20 mouse cellular contexts compared by ENCODE assay signal in the genomic region with DNA sequence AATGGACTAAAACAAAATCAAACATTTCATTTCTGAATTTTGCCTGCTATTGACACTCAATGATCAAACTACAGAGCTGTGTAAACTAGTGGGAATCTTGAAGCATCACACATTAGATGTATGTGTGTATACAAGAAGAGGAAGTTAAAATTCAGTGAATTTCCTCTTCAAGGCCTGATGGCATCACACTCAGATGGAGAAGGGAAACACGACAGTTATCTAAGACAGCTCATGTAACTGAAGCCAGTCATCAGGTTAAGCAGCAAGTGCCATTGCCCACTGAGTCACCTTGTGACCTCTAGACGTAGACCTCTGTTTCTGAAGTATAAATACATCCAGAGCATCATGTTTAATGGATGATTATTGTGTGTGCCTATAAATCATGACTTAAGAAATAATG. TPM values are rescaled to one million over a fixed set of nuclear protein-coding genes. Genes with fewer than 3 reads are reported as not detected.
DNase-seq lines count a peak whose midpoint lies in the region; ATAC-seq and TF ChIP-seq lines count a peak whose summit lies in the region.
"Had no signal": no experiment of that assay in that cellular context is flagged by ENCODE, and none has a peak within 500 bp of the region (broad histone marks: within the 10 kb centered on the region; RNA-seq: fewer than 3 reads in every experiment).

No protein-coding gene starts in this region.

- no peak overlapping the region for H3K27ac ChIP-seq in layer of hippocampus, adult 2 months
- H3K27ac ChIP-seq: embryonic facial prominence, embryonic 10.5 days; embryonic facial prominence, embryonic 12.5 days; forebrain, embryonic 13.5 days; forebrain, embryonic 15.5 days had no signal

- TF ChIP-seq CTCF in layer of hippocampus, adult 2 months (conservative IDR thresholded peaks at IDR 0.05), result no peak

- ATAC-seq in common myeloid progenitor, adult 5-6 weeks (replicated peaks; ENCODE audit: low read depth, poor library complexity, severe bottlenecking), result 0 out of 2 replicates have a peak, but pooled peaks have one; percentile 29
- ATAC-seq in megakaryocyte progenitor cell, adult 5-6 weeks (replicated peaks; ENCODE audit: poor library complexity), result peak; percentile 64
- ATAC-seq: activated CD4-positive, CD25-positive, alpha-beta regulatory T cell, adult 4 months; forebrain, embryonic 13.5 days; forebrain, embryonic 15.5 days; forebrain, postnatal 0 days; Patski had no signal

- peak; percentile 70 for DNase-seq in 416B (ENCODE audit: low read depth)
- DNase-seq in lung, postnatal 10 days, result no peak
- no peak for DNase-seq in layer of hippocampus, adult 2 months (ENCODE audit: low spot score in 2 of 2)
- DNase-seq: adrenal gland, adult 8-10 months; adrenal gland, postnatal 14 days; adrenal gland, postnatal 36 days; cerebellum, adult 11-12 months; cerebellum, adult 2 months; cerebellum, adult 9-10 months; cerebellum, postnatal 10 days; cerebellum, postnatal 36 days; forebrain, postnatal 0 days had no signal

- no peak overlapping the region for H3K4me3 ChIP-seq in layer of hippocampus, adult 2 months
- H3K4me3 ChIP-seq: embryonic facial prominence, embryonic 10.5 days; embryonic facial prominence, embryonic 12.5 days; forebrain, embryonic 13.5 days; forebrain, embryonic 15.5 days had no signal

RNA-seq across cellular contexts. Expression of a gene that starts 24.5 kb away (rescaled TPM):
- total RNA-seq in common myeloid progenitor, adult 5-6 weeks (2017), result 5.1 and 7.1 TPM in 2 replicates
- total RNA-seq in megakaryocyte progenitor cell, adult 5-6 weeks (2015), result 1.6 and 1.9 TPM in 2 replicates
- 1.4 and 3.2 TPM in 2 replicates for total RNA-seq in megakaryocyte progenitor cell, adult 5-6 weeks (2017)
- total RNA-seq in layer of hippocampus, adult 2 months (2021), result 1 to 10 TPM; 4.6 to 5.1 TPM

RNA-seq across cellular contexts. Expression of a gene that starts 51.9 kb away (rescaled TPM):
- total RNA-seq in common myeloid progenitor, adult 5-6 weeks (2017), result 54.5 and 62.3 TPM in 2 replicates
- total RNA-seq in megakaryocyte progenitor cell, adult 5-6 weeks (2015), result 49.5 and 51.9 TPM in 2 replicates
- 81.0 and 83.3 TPM in 2 replicates for total RNA-seq in megakaryocyte progenitor cell, adult 5-6 weeks (2017)
- total RNA-seq in layer of hippocampus, adult 2 months (2021), result 100 to 1,000 TPM; 535 to 581 TPM

RNA-seq across cellular contexts. Expression of a gene that starts 52.0 kb away (rescaled TPM):
- total RNA-seq in common myeloid progenitor, adult 5-6 weeks (2017), result 144 and 169 TPM in 2 replicates
- total RNA-seq in megakaryocyte progenitor cell, adult 5-6 weeks (2015), result 164 and 170 TPM in 2 replicates
- total RNA-seq in megakaryocyte progenitor cell, adult 5-6 weeks (2017), result 112 and 129 TPM in 2 replicates
- total RNA-seq in layer of hippocampus, adult 2 months (2021), result 10 to 100 TPM; 59.2 to 61.1 TPM
